Mouse (Mus musculus) stomach, postnatal 0 days (tissue): ENCODE results near the gene Hoxb6. TPM values are rescaled to one million over a fixed set of nuclear protein-coding genes. Genes with fewer than 3 reads are reported as not detected.

Source experiments
- ATAC-seq: fragments of 200-750 bp; cut with Nextera tagmentation; 2 replicates; pipeline ENCODE4 v1.8.0; 2017; ENCODE audit not compliant: low FRiP score, low TSS enrichment
- DNase-seq: peaks from one replicate; pipeline ENCODE4 v3.0.0-alpha.2; 2016; ENCODE audit warnings: low spot score
- H3K27ac ChIP-seq: fragments of 300-500 bp; sonication (generic); replicated peaks from 2 replicates; pipeline ENCODE4 v1.5.1; 2014; ENCODE audit warnings: mild to moderate bottlenecking, control low read depth
- H3K27me3 ChIP-seq: fragments of 300-500 bp; sonication (generic); 2 replicates; pipeline ENCODE4 v1.6.1; 2014; ENCODE audit warnings: low read length; ENCODE audit not compliant: control insufficient read depth, insufficient read depth
- H3K36me3 ChIP-seq: fragments of 300-500 bp; sonication (generic); 2 replicates; pipeline ENCODE4 v1.6.1; 2014; ENCODE audit warnings: low read length, mixed read lengths; ENCODE audit not compliant: control insufficient read depth, insufficient read depth
- H3K4me1 ChIP-seq: fragments of 300-500 bp; sonication (generic); replicated peaks from 2 replicates; pipeline ENCODE4 v1.6.1; 2014; ENCODE audit warnings: antibody characterized with exemption; ENCODE audit not compliant: control insufficient read depth, insufficient read depth
- H3K4me2 ChIP-seq: fragments of 300-500 bp; sonication (generic); replicated peaks from 2 replicates; pipeline ENCODE4 v1.6.1; 2014; ENCODE audit warnings: low read depth, mild to moderate bottlenecking, control low read depth, moderate library complexity
- H3K4me3 ChIP-seq: fragments of 300-500 bp; sonication (generic); 2 replicates; pipeline ENCODE4 v1.5.1; 2014; ENCODE audit warnings: low read depth, low read length, control low read depth
- H3K9ac ChIP-seq: fragments of 300-500 bp; sonication (generic); 2 replicates; pipeline ENCODE4 v1.6.1; 2014; ENCODE audit warnings: mild to moderate bottlenecking, low read length, control low read depth, mixed read lengths
- H3K9me3 ChIP-seq: fragments of 300-500 bp; sonication (generic); 2 replicates; pipeline ENCODE4 v1.6.1; 2016; ENCODE audit warnings: low read length; ENCODE audit not compliant: control insufficient read depth
- CTCF ChIP-seq: IDR thresholded peaks from 2 replicates; pipeline ENCODE4 v1.5.1; 2016; ENCODE audit warnings: antibody characterized with exemption, low read depth, mild to moderate bottlenecking, moderate library complexity
- EP300 ChIP-seq: optimal IDR thresholded peaks from 2 replicates; pipeline ENCODE3; 2016; ENCODE audit warnings: antibody characterized with exemption
- WGBS: fragments of 180-500 bp; shearing (Covaris S2); extraction: QIAGEN DNeasy Blood & Tissue Kit; methylation state at CpG from one replicate; pipeline ENCODE4 v1.1.7; 2014; 5-methylcytosine and 5-hydroxymethylcytosine counted together
- polyA plus RNA-seq: library from polyadenylated mRNA; unstranded; fragments of >200 nt; fragmentation: Nextera tagmentation; extraction: Ambion mirVana; gene quantifications from 2 replicates; pipeline ENCODE4 v1.2.1, GENCODE M21; 2015

Hoxb6 gene
- polyA plus RNA-seq, 1 experiment from 2014 or later = 7.9 TPM

DNA sequence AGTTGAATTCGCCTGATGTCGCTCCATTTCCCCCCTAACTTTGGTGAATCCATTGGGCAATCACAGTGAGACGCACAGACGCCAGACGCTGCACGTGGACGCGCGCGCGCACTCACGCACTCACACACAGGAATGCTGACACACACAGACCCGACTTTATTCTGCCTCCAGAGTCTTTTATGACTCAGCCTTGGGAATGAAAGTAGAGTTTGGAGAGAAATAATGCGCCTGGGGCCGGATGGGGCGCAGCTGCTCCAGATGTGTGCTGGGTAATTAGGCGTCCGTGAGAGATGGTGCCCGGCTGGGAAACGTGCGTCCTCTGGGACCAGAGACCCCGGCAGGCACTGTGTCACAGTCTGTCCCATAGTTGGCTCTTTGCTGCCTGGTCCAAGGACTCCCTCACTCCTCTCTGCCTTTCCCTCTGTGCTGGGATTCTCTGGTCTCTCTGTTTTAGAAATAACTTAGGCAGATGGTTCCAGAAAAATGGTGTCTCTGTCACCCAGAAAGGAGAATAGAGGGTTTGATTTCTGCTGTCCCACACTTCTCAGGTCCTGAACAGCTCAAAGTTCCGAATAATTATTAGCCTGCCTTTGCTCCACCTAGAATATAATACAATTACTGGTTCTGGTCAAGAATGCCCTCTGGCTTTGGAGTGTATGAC is 31.8 kb upstream of the Hoxb6 start:
- H3K27ac ChIP-seq = no peak overlapping the region
- 2% methylated on average over 23 of the region's 23 CpGs for WGBS
- H3K36me3 ChIP-seq = no peaks in the 10 kb centered on the region
- H3K9me3 ChIP-seq = no peaks in the 10 kb centered on the region
- DNase-seq (no peak), ATAC-seq (0 out of 2 replicates have a peak, but pooled peaks have one; percentile 30)
- no peak overlapping the region for H3K4me2 ChIP-seq
- TF ChIP-seq CTCF = no peak
- TF ChIP-seq EP300 = no peak
- peaks cover 31% of the 10 kb centered on the region; the same call in 1 of the 2 replicates for H3K27me3 ChIP-seq
- no peaks in the 10 kb centered on the region for H3K4me1 ChIP-seq
- no peak overlapping the region for H3K9ac ChIP-seq
- no peak overlapping the region for H3K4me3 ChIP-seq

DNA sequence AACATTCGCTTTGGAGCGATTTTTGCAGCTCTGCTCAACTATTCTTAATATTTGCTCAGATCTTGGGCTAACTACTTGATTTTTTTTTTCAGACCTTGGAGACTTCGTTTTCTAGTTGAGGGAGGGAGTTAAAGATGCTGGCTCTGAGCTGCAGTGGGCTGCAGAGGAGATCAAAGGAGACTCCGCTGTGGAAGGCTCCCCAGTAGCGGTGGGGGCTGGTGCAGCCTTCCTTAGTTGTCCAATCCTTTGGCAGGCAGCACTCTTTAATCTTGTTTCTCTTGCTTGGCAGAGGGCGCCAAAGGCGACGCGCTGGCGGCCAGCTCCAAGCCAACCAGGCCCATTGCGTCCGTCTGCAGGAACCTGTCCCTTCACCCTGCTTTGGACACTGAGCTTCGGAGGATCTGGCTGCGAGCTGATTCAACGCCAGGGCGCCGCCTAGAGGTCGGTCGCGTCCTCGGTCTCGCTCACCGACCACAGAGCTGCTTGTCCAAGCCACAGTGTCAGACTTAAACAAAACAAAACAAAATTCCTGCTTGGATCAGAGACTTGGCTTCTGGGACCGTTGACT is 30.9 kb upstream of the Hoxb6 start:
- Histone ChIP-seq H3K4me3 (no peak overlapping the region), H3K9me3 (no peaks in the 10 kb centered on the region), H3K9ac (no peak overlapping the region), H3K36me3 (no peaks in the 10 kb centered on the region), H3K27ac (no peak overlapping the region), H3K4me2 (no peak overlapping the region), H3K27me3 (peaks cover 28% of the 10 kb centered on the region; the same call in 1 of the 2 replicates), H3K4me1 (no peaks in the 10 kb centered on the region)
- no peak for ATAC-seq
- TF ChIP-seq EP300 (no peak), CTCF (peak; percentile 84)
- DNase-seq = peak; percentile 77
- WGBS = 2% methylated on average over 24 of the region's 24 CpGs

DNA sequence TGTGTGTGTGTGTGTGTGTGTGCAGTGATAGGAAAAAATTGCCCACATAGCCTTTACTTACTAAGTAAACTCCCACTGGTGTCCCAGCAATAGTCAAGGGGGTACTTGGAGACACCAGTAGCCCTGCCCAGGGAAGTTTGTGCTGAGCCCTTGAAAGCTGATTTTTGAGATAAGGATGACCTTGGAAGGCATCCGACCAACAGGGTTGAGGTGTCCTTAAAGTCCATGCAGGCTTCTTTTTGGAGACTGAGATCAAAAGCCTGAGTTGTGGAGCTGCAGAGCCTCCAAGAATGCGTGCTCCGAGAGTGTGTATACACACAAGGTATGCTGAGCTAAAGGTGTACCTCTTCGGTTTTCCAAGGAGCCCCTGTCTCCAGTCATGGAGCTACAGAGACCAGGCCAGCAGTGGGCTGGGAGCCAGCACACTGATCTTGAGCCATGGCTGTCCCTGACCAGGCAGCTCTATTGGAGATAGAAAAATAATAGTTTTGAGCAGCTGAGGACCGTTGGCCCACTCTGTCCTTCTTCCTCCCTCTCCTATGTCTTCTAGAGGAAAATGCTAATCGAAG is 29.9 kb upstream of the Hoxb6 start:
- Histone ChIP-seq H3K27ac (no peak overlapping the region), H3K4me1 (no peaks in the 10 kb centered on the region), H3K27me3 (peaks cover 34% of the 10 kb centered on the region; the same call in 1 of the 2 replicates), H3K4me2 (no peak overlapping the region), H3K4me3 (no peak overlapping the region), H3K9me3 (no peaks in the 10 kb centered on the region), H3K36me3 (no peaks in the 10 kb centered on the region), H3K9ac (no peak overlapping the region)
- no peak for TF ChIP-seq EP300
- no peak for TF ChIP-seq CTCF
- WGBS = 11% methylated on average over 6 of the region's 6 CpGs
- ATAC-seq (no peak), DNase-seq (no peak)

DNA sequence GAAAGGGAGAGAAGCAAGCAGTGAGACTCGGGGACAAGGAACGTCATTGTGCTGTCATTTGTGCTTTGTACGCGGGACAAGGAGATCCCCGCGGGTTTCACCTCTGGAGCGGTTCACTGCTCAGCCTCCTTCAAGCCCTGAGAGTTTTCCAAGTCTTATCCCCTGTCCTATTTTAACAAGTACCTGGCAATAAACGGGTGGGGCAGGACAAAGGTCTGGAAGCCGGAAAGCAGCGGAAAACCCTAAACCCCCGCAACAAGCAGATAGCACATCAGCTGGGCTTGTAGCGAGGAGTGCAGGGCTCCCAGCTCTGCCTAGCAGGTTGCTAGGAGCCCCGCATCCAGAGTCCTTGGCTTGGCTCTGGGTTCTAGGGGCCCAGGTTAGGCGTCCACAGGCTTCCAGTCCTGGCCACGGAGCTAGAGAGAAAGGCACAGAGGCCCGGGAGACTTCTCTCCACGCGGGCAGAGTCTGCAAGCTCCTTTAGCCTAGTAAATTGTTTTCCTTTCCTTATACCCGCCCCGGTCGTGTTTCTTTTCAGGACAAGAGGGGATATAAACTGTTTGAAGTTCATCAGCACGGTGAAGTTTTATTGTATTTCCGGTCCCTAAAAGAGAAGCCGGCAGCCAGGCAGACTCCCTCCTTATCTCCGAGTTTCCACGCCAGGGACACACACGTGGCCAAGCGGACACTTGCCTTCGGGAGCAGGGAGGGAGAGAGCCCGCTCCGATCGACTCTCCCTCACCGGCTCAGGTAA is 28.5 kb upstream of the Hoxb6 start:
- peaks cover 38% of the 10 kb centered on the region; the same call in 1 of the 2 replicates for H3K27me3 ChIP-seq
- H3K4me3 ChIP-seq = no peak overlapping the region
- 2% methylated on average over 33 of the region's 33 CpGs for WGBS
- no peak for TF ChIP-seq CTCF
- TF ChIP-seq EP300 = no peak
- H3K4me2 ChIP-seq = no peak overlapping the region
- no peaks in the 10 kb centered on the region for H3K4me1 ChIP-seq
- ATAC-seq (no peak), DNase-seq (no peak)
- no peaks in the 10 kb centered on the region for H3K36me3 ChIP-seq
- H3K27ac ChIP-seq = no peak overlapping the region
- no peak overlapping the region for H3K9ac ChIP-seq
- H3K9me3 ChIP-seq = no peaks in the 10 kb centered on the region

DNA sequence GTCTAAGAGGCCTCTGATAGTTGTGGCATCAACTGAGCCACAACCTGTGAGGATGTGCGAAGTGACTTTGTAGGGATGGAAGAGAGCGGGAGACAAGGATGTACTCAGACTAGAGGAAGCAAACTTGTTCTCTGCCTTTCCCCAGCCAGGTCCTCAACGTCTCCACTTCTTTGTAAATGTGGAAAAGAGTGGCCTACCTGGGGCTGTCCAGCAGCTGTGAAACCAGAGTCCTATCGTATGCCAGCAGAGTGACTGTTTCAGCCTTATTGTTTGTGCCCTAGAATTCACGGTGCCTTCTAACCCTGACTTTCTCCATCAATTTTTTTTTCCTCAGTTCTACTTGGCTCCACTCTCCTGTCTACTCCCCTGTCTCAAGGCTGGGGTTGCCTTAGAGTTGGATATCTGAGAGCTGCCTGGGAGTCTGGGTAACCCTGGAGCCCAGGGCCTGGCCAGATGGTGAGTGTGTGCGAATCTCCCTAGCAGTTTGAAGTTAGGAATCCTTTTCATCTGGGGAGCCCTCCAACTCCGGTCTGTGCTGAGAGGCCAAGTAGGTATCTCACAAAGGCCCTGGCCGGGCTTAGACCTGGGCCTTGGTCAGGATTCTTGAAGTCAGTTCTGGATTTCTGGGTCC is 27.8 kb upstream of the Hoxb6 start:
- no peaks in the 10 kb centered on the region for H3K36me3 ChIP-seq
- H3K9me3 ChIP-seq = no peaks in the 10 kb centered on the region
- no peak for ATAC-seq
- TF ChIP-seq CTCF (no peak), EP300 (no peak)
- 14% methylated on average over 8 of the region's 8 CpGs for WGBS
- H3K27me3 ChIP-seq = peaks cover 36% of the 10 kb centered on the region; the same call in 1 of the 2 replicates
- no peak overlapping the region for H3K4me3 ChIP-seq
- H3K4me1 ChIP-seq = no peaks in the 10 kb centered on the region
- H3K4me2 ChIP-seq = no peak overlapping the region
- no peak overlapping the region for H3K27ac ChIP-seq
- DNase-seq = no peak
- no peak overlapping the region for H3K9ac ChIP-seq
